Mouse (Mus musculus) stomach, embryonic 16.5 days (tissue): ENCODE results near the gene Olfr1555-ps1. TPM values are rescaled to one million over a fixed set of nuclear protein-coding genes. Genes with fewer than 3 reads are reported as not detected.
"Not testable (repeated sequence)": the region's sequence is repeated elsewhere in the genome, so short reads cannot be mapped to it uniquely, and the experiment has no call there.

ENCODE experiments used
- ATAC-seq: fragments of 200-750 bp; cut with Nextera tagmentation; 2 replicates; pipeline ENCODE4 v1.8.0; 2017; ENCODE audit warnings: moderate number of reproducible peaks, moderate TSS enrichment; ENCODE audit not compliant: insufficient read depth, low FRiP score
- H3K27ac ChIP-seq: fragments of 300-500 bp; sonication (generic); 2 replicates; pipeline ENCODE4 v1.5.1; 2014; ENCODE audit warnings: low read length
- H3K27me3 ChIP-seq: fragments of 300-500 bp; sonication (generic); 2 replicates; pipeline ENCODE4 v1.6.1; 2014; ENCODE audit warnings: low read length, control low read depth, mixed read lengths; ENCODE audit not compliant: control insufficient read depth, insufficient read depth
- H3K36me3 ChIP-seq: fragments of 300-500 bp; sonication (generic); 2 replicates; pipeline ENCODE4 v1.6.1; 2014; ENCODE audit warnings: low read length; ENCODE audit not compliant: control insufficient read depth, insufficient read depth
- H3K4me1 ChIP-seq: fragments of 300-500 bp; sonication (generic); 2 replicates; pipeline ENCODE4 v1.6.1; 2014; ENCODE audit warnings: low read length, control low read depth, mixed read lengths; ENCODE audit not compliant: control insufficient read depth, insufficient read depth
- H3K4me2 ChIP-seq: fragments of 300-500 bp; sonication (generic); 2 replicates; pipeline ENCODE4 v1.6.1; 2014; ENCODE audit warnings: low read depth, low read length, mixed read lengths
- H3K4me3 ChIP-seq: fragments of 300-500 bp; sonication (generic); replicated peaks from 2 replicates; pipeline ENCODE4 v1.5.1; 2014; ENCODE audit warnings: mild to moderate bottlenecking, low read length
- H3K9ac ChIP-seq: fragments of 300-500 bp; sonication (generic); 2 replicates; pipeline ENCODE4 v1.6.1; 2014; ENCODE audit warnings: low read length
- H3K9me3 ChIP-seq: fragments of 300-500 bp; sonication (generic); replicated peaks from 2 replicates; pipeline ENCODE4 v1.6.1; 2016; ENCODE audit warnings: low read length, control low read depth; ENCODE audit not compliant: control insufficient read depth
- WGBS: fragments of 180-500 bp; shearing (Covaris S2); extraction: QIAGEN DNeasy Blood & Tissue Kit; methylation state at CpG from one replicate; pipeline ENCODE4 v1.1.7; 2014; 5-methylcytosine and 5-hydroxymethylcytosine counted together
- polyA plus RNA-seq: library from polyadenylated mRNA; unstranded; fragments of >200 nt; fragmentation: Nextera tagmentation; extraction: Ambion mirVana; gene quantifications from 2 replicates; pipeline ENCODE4 v1.2.1, GENCODE M21; 2015

Gene Olfr1555-ps1
- polyA plus RNA-seq, result not detected in 2 replicates

- 0 out of 2 replicates have a peak, but pooled peaks have one; percentile 47 for ATAC-seq
- not testable (repeated sequence) for H3K27me3 ChIP-seq, H3K9me3 ChIP-seq, H3K36me3 ChIP-seq, H3K4me2 ChIP-seq, H3K27ac ChIP-seq, H3K9ac ChIP-seq, H3K4me3 ChIP-seq, H3K4me1 ChIP-seq
- WGBS, result 11% methylated on average over 1 of the region's 1 CpGs
Observed at GRCm38 (mm10) chr19:12170062-12170599, at the start of gene Olfr1555-ps1. Olfr1555-ps1 (minus strand) TSS chr19:12170112.

GRCm38 (mm10) chr19:12200334-12200733, 30.4 kb upstream of the Olfr1555-ps1 start, which contains the start of gene Olfr1431:
Olfr1431 (plus strand) TSS chr19:12200634.
- 68% methylated on average over 1 of the region's 1 CpGs for WGBS
- no peaks in the 10 kb centered on the region for H3K9me3 ChIP-seq
- H3K27me3 ChIP-seq, result no peaks in the 10 kb centered on the region
- no peak within 1 kb of the TSS for H3K4me3 ChIP-seq
- no peak for ATAC-seq
- H3K9ac ChIP-seq, result no peak within 1 kb of the TSS
- no peak within 1 kb of the TSS for H3K27ac ChIP-seq
- H3K4me2 ChIP-seq, result no peak within 1 kb of the TSS
- no peaks in the 10 kb centered on the region for H3K36me3 ChIP-seq
- H3K4me1 ChIP-seq, result no peaks in the 10 kb centered on the region

DNA sequence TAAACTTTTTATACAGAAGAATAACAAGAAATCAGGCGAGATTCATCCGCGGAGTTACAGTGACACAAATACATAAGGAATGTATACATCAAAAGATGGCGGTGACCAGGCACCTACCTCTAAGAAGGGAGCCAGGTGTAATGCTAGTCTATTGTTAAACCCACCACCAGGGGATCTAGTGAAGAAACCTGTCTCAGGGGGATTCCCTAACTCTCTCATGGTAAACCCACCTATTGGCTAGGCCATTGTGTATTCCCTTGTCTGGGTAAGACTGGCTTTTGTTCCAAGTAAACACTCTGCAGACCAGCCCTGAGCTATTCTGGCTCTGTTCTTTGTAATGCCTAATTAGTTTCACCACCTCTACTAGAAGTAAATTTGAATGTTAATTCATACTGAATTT, 29.2 kb upstream of the Olfr1555-ps1 start:
- not testable (repeated sequence) for ATAC-seq, H3K4me3 ChIP-seq, H3K4me2 ChIP-seq, H3K9ac ChIP-seq, H3K9me3 ChIP-seq, H3K27ac ChIP-seq, H3K27me3 ChIP-seq, H3K4me1 ChIP-seq, H3K36me3 ChIP-seq
- 84% methylated on average over 4 of the region's 4 CpGs for WGBS

DNA sequence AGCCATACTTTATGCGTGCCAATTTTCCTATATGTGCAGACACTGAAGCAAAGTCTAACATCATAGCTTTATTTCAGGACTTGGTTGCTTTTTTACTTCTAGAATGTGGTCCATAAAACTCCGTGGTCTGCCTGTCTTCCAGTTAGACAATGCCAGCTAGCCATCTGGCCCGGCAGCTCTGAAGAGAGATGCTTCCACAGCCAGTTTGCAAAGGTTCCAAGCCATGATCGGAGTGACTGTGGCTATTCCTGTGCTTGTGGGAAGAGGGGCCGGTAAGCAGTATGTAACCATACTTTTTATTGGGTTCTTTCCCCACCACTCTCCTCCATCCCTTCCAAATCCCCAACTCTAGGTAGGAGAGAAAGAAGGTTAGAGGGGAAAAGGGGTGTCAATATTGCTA, 5.5 kb upstream of the Olfr1555-ps1 start:
- not testable (repeated sequence) for H3K4me3 ChIP-seq, H3K4me1 ChIP-seq, H3K27me3 ChIP-seq, H3K9ac ChIP-seq, H3K4me2 ChIP-seq, H3K27ac ChIP-seq, ATAC-seq, H3K9me3 ChIP-seq, H3K36me3 ChIP-seq
- WGBS, result 72% methylated on average over 5 of the region's 5 CpGs

- no peaks in the 10 kb centered on the region for H3K36me3 ChIP-seq
- ATAC-seq, result no peak
- H3K9me3 ChIP-seq, result no peaks in the 10 kb centered on the region
- H3K4me1 ChIP-seq, result no peaks in the 10 kb centered on the region
- WGBS, result 79% methylated on average over 3 of the region's 3 CpGs
- no peak overlapping the region for H3K4me2 ChIP-seq
- H3K27me3 ChIP-seq, result no peaks in the 10 kb centered on the region
- H3K27ac ChIP-seq, result no peak overlapping the region
- no peak overlapping the region for H3K4me3 ChIP-seq
- no peak overlapping the region for H3K9ac ChIP-seq
Observed at GRCm38 (mm10) chr19:12145452-12145851, 24.5 kb downstream of the Olfr1555-ps1 start.

DNA sequence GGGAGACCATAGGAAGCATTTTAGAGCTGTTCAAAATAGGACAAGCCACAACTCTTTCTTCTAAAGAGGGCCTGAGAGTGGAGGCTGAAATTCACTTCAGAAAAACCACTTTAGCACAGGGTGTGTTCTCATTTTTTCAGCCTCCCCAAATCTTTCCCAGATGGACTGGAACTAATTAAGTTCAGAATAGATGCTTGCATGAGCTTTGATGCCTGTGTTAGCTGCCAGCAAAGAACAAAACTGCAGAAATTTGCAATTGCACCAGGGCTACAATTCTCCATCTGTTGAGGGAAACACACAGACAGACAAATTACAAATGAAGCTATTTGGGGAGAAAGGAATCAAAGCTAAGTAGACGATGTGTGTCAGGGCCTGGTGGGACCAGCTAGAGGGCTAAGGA, 26.6 kb downstream of the Olfr1555-ps1 start:
- Histone ChIP-seq H3K4me2 (no peak overlapping the region), H3K36me3 (no peaks in the 10 kb centered on the region), H3K27me3 (no peaks in the 10 kb centered on the region), H3K4me1 (no peaks in the 10 kb centered on the region), H3K9me3 (no peaks in the 10 kb centered on the region), H3K27ac (no peak overlapping the region), H3K4me3 (no peak overlapping the region), H3K9ac (no peak overlapping the region)
- ATAC-seq, result no peak
- 73% methylated on average over 1 of the region's 1 CpGs for WGBS

DNA sequence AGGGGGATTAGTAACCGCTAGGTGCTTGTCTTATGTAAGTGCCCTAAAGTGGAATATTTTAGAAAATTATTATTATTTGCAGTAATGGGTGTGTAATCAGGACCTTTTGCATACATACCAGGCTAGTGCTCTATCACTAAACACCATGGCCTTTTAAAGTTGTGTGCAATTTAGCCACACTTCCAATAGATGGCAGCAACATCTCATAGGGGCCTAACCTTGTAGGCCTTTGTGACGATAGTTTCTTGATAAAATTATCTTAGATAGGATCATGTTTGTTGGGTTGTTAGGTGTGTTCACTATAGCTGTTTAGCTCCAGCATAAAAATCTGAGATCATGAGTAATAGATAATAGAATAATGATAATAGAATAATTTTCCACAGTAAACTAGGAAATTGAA, 35.6 kb downstream of the Olfr1555-ps1 start:
- H3K4me3 ChIP-seq, result no peak overlapping the region
- 26% methylated on average over 2 of the region's 2 CpGs for WGBS
- H3K27ac ChIP-seq, result no peak overlapping the region
- no peaks in the 10 kb centered on the region for H3K36me3 ChIP-seq
- H3K27me3 ChIP-seq, result no peaks in the 10 kb centered on the region
- no peaks in the 10 kb centered on the region for H3K9me3 ChIP-seq
- no peaks in the 10 kb centered on the region for H3K4me1 ChIP-seq
- no peak overlapping the region for H3K9ac ChIP-seq
- no peak for ATAC-seq
- no peak overlapping the region for H3K4me2 ChIP-seq

- Histone ChIP-seq H3K27ac (no peak within 1 kb of the TSS), H3K36me3 (no peaks in the 10 kb centered on the region), H3K4me2 (no peak within 1 kb of the TSS), H3K4me3 (no peak within 1 kb of the TSS), H3K9ac (no peak within 1 kb of the TSS), H3K27me3 (no peaks in the 10 kb centered on the region), H3K9me3 (no peaks in the 10 kb centered on the region), H3K4me1 (no peaks in the 10 kb centered on the region)
- WGBS, result 72% methylated on average over 3 of the region's 3 CpGs
- ATAC-seq, result no peak
Observed at GRCm38 (mm10) chr19:12123103-12123502, 46.8 kb downstream of the Olfr1555-ps1 start, which contains the start of gene Olfr76. Olfr76 (minus strand) TSS chr19:12123203.

- H3K4me3 ChIP-seq, result no peak overlapping the region
- no peak overlapping the region for H3K9ac ChIP-seq
- WGBS, result 86% methylated on average over 3 of the region's 3 CpGs
- H3K4me2 ChIP-seq, result no peak overlapping the region
- ATAC-seq, result no peak
- no peaks in the 10 kb centered on the region for H3K27me3 ChIP-seq
- H3K9me3 ChIP-seq, result no peaks in the 10 kb centered on the region
- H3K27ac ChIP-seq, result no peak overlapping the region
- H3K4me1 ChIP-seq, result no peaks in the 10 kb centered on the region
- no peaks in the 10 kb centered on the region for H3K36me3 ChIP-seq
Observed at GRCm38 (mm10) chr19:12116464-12116863, 53.4 kb downstream of the Olfr1555-ps1 start.
